Mouse (Mus musculus): ENCODE measurements around the gene Dpm2.

- peak; percentile 15; the same call in 1 of the 2 replicates for TF ChIP-seq POLR2A (IDR thresholded peaks at IDR 0.05; ENCODE audit: borderline replicate concordance, extremely low read depth, low read depth, low read length)
- peak; percentile 99 for TF ChIP-seq CTCF (IDR thresholded peaks at IDR 0.05; ENCODE audit: insufficient read depth, low read length)
Observed at GRCm38 (mm10) chr2:32582830-32583799, 12.5 kb downstream of the Dpm2 start.

Measured in lung, adult 2 months (tissue).